Mouse (Mus musculus) liver, embryonic 16.5 days (tissue): ENCODE measurements around the gene Cask. TPM values are rescaled to one million over a fixed set of nuclear protein-coding genes. Genes with fewer than 3 reads are reported as not detected.

Experiments
- ATAC-seq: fragments of 200-750 bp; cut with Nextera tagmentation; 2 replicates; pipeline ENCODE4 v1.8.0; 2017; ENCODE audit warnings: low read depth, mild to moderate bottlenecking, moderate number of reproducible peaks, moderate library complexity
- H3K27ac ChIP-seq: fragments of 300-500 bp; sonication (generic); 2 replicates; pipeline ENCODE4 v1.5.1; 2014; ENCODE audit warnings: mild to moderate bottlenecking, low read length
- H3K27me3 ChIP-seq: fragments of 300-500 bp; sonication (generic); 2 replicates; pipeline ENCODE4 v1.6.1; 2014; ENCODE audit warnings: low read depth, low read length, mixed read lengths; ENCODE audit not compliant: control insufficient read depth, insufficient read depth
- H3K36me3 ChIP-seq: fragments of 300-500 bp; sonication (generic); 2 replicates; pipeline ENCODE4 v1.6.1; 2014; ENCODE audit warnings: mild to moderate bottlenecking; ENCODE audit not compliant: control insufficient read depth, insufficient read depth
- H3K4me1 ChIP-seq: fragments of 300-500 bp; sonication (generic); 2 replicates; pipeline ENCODE4 v1.6.1; 2014; ENCODE audit warnings: low read depth, low read length, mixed read lengths; ENCODE audit not compliant: control insufficient read depth
- H3K4me2 ChIP-seq: fragments of 300-500 bp; sonication (generic); 2 replicates; pipeline ENCODE4 v1.6.1; 2014; ENCODE audit warnings: low read depth, low read length, mixed read lengths
- H3K4me3 ChIP-seq: fragments of 300-500 bp; sonication (generic); 2 replicates; pipeline ENCODE4 v1.5.1; 2014; ENCODE audit warnings: low read depth, mild to moderate bottlenecking, low read length
- H3K9ac ChIP-seq: fragments of 300-500 bp; sonication (generic); 2 replicates; pipeline ENCODE4 v1.6.1; 2014; ENCODE audit warnings: low read depth, low read length
- H3K9me3 ChIP-seq: fragments of 300-500 bp; sonication (generic); replicated peaks from 2 replicates; pipeline ENCODE4 v1.6.1; 2016; ENCODE audit warnings: low read length; ENCODE audit not compliant: control insufficient read depth
- WGBS: fragments of 180-500 bp; shearing (Covaris S2); extraction: QIAGEN DNeasy Blood & Tissue Kit; methylation state at CpG from one replicate; pipeline ENCODE4 v1.1.7; 2014; ENCODE audit not compliant: insufficient replicate concordance; 5-methylcytosine and 5-hydroxymethylcytosine counted together
- polyA plus RNA-seq: library from polyadenylated mRNA; unstranded; fragments of >200 nt; fragmentation: Nextera tagmentation; extraction: Ambion mirVana; gene quantifications from 2 replicates; pipeline ENCODE4 v1.2.1, GENCODE M21; 2015

Cask gene
- polyA plus RNA-seq, 1 experiment from 2014 or later, result 1.4 TPM

- no peaks in the 10 kb centered on the region for H3K4me1 ChIP-seq
- H3K27ac ChIP-seq, result no peak overlapping the region
- no peak overlapping the region for H3K4me3 ChIP-seq
- H3K4me2 ChIP-seq, result no peak overlapping the region
- WGBS, result 42% methylated on average over 2 of the region's 2 CpGs
- ATAC-seq, result no peak
- H3K9me3 ChIP-seq, result no peaks in the 10 kb centered on the region
- no peak overlapping the region for H3K9ac ChIP-seq
- no peaks in the 10 kb centered on the region for H3K27me3 ChIP-seq
- H3K36me3 ChIP-seq, result no peaks in the 10 kb centered on the region
Measured at GRCm38 (mm10) chrX:13599373-13599772, 251.8 kb downstream of the Cask start.

GRCm38 (mm10) chrX:13577647-13578046 lies 273.5 kb downstream of the Cask start:
- Histone ChIP-seq H3K4me1 (no peaks in the 10 kb centered on the region), H3K27ac (no peak overlapping the region), H3K36me3 (no peaks in the 10 kb centered on the region), H3K27me3 (no peaks in the 10 kb centered on the region), H3K9me3 (no peaks in the 10 kb centered on the region), H3K9ac (no peak overlapping the region), H3K4me3 (no peak overlapping the region), H3K4me2 (no peak overlapping the region)
- 27% methylated on average over 3 of the region's 3 CpGs for WGBS
- ATAC-seq, result no peak

GRCm38 (mm10) chrX:13576606-13577005 lies 274.6 kb downstream of the Cask start:
- ATAC-seq, result no peak
- WGBS, result 31% methylated on average over 2 of the region's 2 CpGs

GRCm38 (mm10) chrX:13574872-13575271 lies 276.3 kb downstream of the Cask start:
- no peak overlapping the region for H3K4me3 ChIP-seq
- no peaks in the 10 kb centered on the region for H3K4me1 ChIP-seq
- no peaks in the 10 kb centered on the region for H3K27me3 ChIP-seq
- no peaks in the 10 kb centered on the region for H3K36me3 ChIP-seq
- H3K9me3 ChIP-seq, result no peaks in the 10 kb centered on the region
- WGBS, result 44% methylated on average over 3 of the region's 3 CpGs
- no peak for ATAC-seq
- no peak overlapping the region for H3K9ac ChIP-seq
- no peak overlapping the region for H3K4me2 ChIP-seq
- H3K27ac ChIP-seq, result no peak overlapping the region

More at GRCm38 (mm10) chrX:13576606-13577005, 274.6 kb downstream of the Cask start:
- H3K36me3 ChIP-seq, result no peaks in the 10 kb centered on the region
- no peaks in the 10 kb centered on the region for H3K27me3 ChIP-seq
- H3K9ac ChIP-seq, result no peak overlapping the region
- H3K4me1 ChIP-seq, result no peaks in the 10 kb centered on the region
- H3K4me2 ChIP-seq, result no peak overlapping the region
- no peaks in the 10 kb centered on the region for H3K9me3 ChIP-seq
- no peak overlapping the region for H3K4me3 ChIP-seq
- H3K27ac ChIP-seq, result no peak overlapping the region

- WGBS, result 36% methylated on average over 2 of the region's 2 CpGs
- no peak overlapping the region for H3K27ac ChIP-seq
- ATAC-seq, result no peak
- no peaks in the 10 kb centered on the region for H3K27me3 ChIP-seq
- no peaks in the 10 kb centered on the region for H3K4me1 ChIP-seq
- no peak overlapping the region for H3K9ac ChIP-seq
- no peaks in the 10 kb centered on the region for H3K36me3 ChIP-seq
- no peaks in the 10 kb centered on the region for H3K9me3 ChIP-seq
- H3K4me2 ChIP-seq, result no peak overlapping the region
- no peak overlapping the region for H3K4me3 ChIP-seq
Measured at GRCm38 (mm10) chrX:13574298-13574697, 276.9 kb downstream of the Cask start.

- H3K9ac ChIP-seq, result no peak overlapping the region
- ATAC-seq, result no peak
- no peaks in the 10 kb centered on the region for H3K4me1 ChIP-seq
- no peaks in the 10 kb centered on the region for H3K9me3 ChIP-seq
- no peak overlapping the region for H3K4me2 ChIP-seq
- no peak overlapping the region for H3K27ac ChIP-seq
- 38% methylated on average over 3 of the region's 3 CpGs for WGBS
- H3K36me3 ChIP-seq, result no peaks in the 10 kb centered on the region
- H3K4me3 ChIP-seq, result no peak overlapping the region
- no peaks in the 10 kb centered on the region for H3K27me3 ChIP-seq
Measured at GRCm38 (mm10) chrX:13554504-13554903, 296.7 kb downstream of the Cask start.

- Histone ChIP-seq H3K4me2 (no peak overlapping the region), H3K27me3 (no peaks in the 10 kb centered on the region; the same call in 1 of the 2 replicates), H3K27ac (no peak overlapping the region), H3K4me1 (no peaks in the 10 kb centered on the region), H3K4me3 (no peak overlapping the region), H3K9me3 (no peaks in the 10 kb centered on the region), H3K36me3 (no peaks in the 10 kb centered on the region), H3K9ac (no peak overlapping the region)
- no peak for ATAC-seq
- WGBS, result 34% methylated on average over 2 of the region's 2 CpGs
Measured at GRCm38 (mm10) chrX:13552288-13552687, 298.9 kb downstream of the Cask start.

GRCm38 (mm10) chrX:13551566-13551965 lies 299.6 kb downstream of the Cask start:
- Histone ChIP-seq H3K9me3 (no peaks in the 10 kb centered on the region), H3K36me3 (no peaks in the 10 kb centered on the region), H3K4me1 (no peaks in the 10 kb centered on the region), H3K9ac (no peak overlapping the region), H3K4me3 (no peak overlapping the region), H3K4me2 (no peak overlapping the region), H3K27ac (no peak overlapping the region), H3K27me3 (no peaks in the 10 kb centered on the region; the same call in 1 of the 2 replicates)
- ATAC-seq, result no peak
- WGBS, result 69% methylated on average over 4 of the region's 4 CpGs

- Histone ChIP-seq H3K9me3 (no peaks in the 10 kb centered on the region), H3K4me2 (no peak overlapping the region), H3K36me3 (no peaks in the 10 kb centered on the region), H3K4me3 (no peak overlapping the region), H3K27me3 (no peaks in the 10 kb centered on the region; the same call in 1 of the 2 replicates), H3K4me1 (no peaks in the 10 kb centered on the region), H3K9ac (no peak overlapping the region), H3K27ac (no peak overlapping the region)
- WGBS, result 65% methylated on average over 4 of the region's 4 CpGs
- ATAC-seq, result no peak
Measured at GRCm38 (mm10) chrX:13549100-13549499, 302.1 kb downstream of the Cask start.
